Mouse (Mus musculus): ENCODE results near the gene Trpm8. TPM values are rescaled to one million over a fixed set of nuclear protein-coding genes. Genes with fewer than 3 reads are reported as not detected.

The Trpm8 gene
- polyA plus RNA-seq, 1 experiment from 2014 or later = not detected

DNA sequence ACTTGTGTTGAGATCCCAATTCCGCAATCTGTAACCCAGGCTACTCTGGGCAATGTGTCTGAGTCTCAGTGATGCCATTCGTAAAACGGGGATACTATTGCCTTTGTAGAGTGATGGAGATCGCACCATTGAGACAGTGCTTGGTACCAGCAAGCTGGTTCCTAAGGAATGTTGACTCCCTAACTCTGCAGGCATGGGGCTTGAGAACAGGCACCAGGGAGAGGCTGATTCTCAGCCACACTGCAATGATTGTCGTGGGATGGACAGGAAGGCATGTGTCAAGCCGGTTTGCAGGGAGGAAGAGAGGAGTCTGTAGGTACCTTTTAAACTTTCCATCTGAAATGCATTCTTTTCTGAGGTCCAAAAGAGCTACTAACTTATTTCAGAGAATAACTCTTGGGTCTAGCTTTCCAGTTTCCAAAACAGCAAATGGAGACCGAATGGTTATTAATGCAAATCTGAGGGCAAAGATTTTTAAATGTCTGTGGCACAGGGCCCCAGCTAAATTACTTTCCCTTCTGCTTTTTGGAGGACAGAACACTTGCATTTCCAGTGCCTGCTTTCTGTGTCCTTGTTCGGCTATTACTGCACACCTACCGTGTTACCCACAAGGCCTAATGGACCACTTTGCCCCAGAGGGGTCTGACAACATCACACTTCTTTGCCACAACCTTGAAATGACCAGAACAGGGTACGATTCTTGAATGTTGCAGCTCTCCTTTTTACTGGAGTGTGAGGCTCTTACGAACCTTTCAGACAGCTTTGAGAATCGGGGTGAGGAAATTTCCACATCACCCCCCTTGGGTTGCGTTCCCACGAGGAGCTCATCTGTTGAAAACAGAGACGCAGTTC, 6.1 kb downstream of the Trpm8 start:
- Histone ChIP-seq H3K27ac (no peak overlapping the region), H3K9me3 (peaks cover 64% of the 10 kb centered on the region), H3K27me3 (replicated peaks) (no peaks in the 10 kb centered on the region), H3K4me3 (no peak overlapping the region), H3K9ac (no peak overlapping the region), H3K4me1 (no peaks in the 10 kb centered on the region), H3K4me2 (replicated peaks) (no peak overlapping the region), H3K36me3 (no peaks in the 10 kb centered on the region)
- WGBS = 80% methylated on average over 15 of the region's 15 CpGs
- ATAC-seq (ENCODE audit: low FRiP score, low read depth) = no peak

- Histone ChIP-seq H3K27ac (no peak overlapping the region), H3K9ac (no peak overlapping the region), H3K4me2 (replicated peaks) (no peak overlapping the region), H3K4me3 (no peak overlapping the region), H3K36me3 (no peaks in the 10 kb centered on the region), H3K4me1 (no peaks in the 10 kb centered on the region), H3K27me3 (replicated peaks) (no peaks in the 10 kb centered on the region), H3K9me3 (peaks cover 66% of the 10 kb centered on the region)
- WGBS = 62% methylated on average over 10 of the region's 10 CpGs
- ATAC-seq (ENCODE audit: low FRiP score, low read depth) = 0 out of 2 replicates have a peak, but pooled peaks have one; percentile 13
Measured at GRCm38 (mm10) chr1:88284228-88284945, 6.9 kb downstream of the Trpm8 start.

GRCm38 (mm10) chr1:88284946-88285320, 7.5 kb downstream of the Trpm8 start:
- Histone ChIP-seq H3K4me1 (no peaks in the 10 kb centered on the region), H3K27me3 (replicated peaks) (no peaks in the 10 kb centered on the region), H3K36me3 (no peaks in the 10 kb centered on the region), H3K27ac (no peak overlapping the region), H3K9me3 (peaks cover 72% of the 10 kb centered on the region), H3K4me2 (replicated peaks) (no peak overlapping the region), H3K9ac (no peak overlapping the region), H3K4me3 (no peak overlapping the region)
- WGBS = 62% methylated on average over 7 of the region's 7 CpGs
- 0 out of 2 replicates have a peak, but pooled peaks have one; percentile 3 for ATAC-seq (ENCODE audit: low FRiP score, low read depth)

GRCm38 (mm10) chr1:88285652-88286051, 8.2 kb downstream of the Trpm8 start:
- H3K4me2 ChIP-seq (replicated peaks) = no peak overlapping the region
- H3K4me3 ChIP-seq = no peak overlapping the region
- no peak overlapping the region for H3K9ac ChIP-seq
- H3K4me1 ChIP-seq = no peaks in the 10 kb centered on the region
- H3K36me3 ChIP-seq = no peaks in the 10 kb centered on the region
- peaks cover 79% of the 10 kb centered on the region for H3K9me3 ChIP-seq
- H3K27ac ChIP-seq = no peak overlapping the region
- H3K27me3 ChIP-seq (replicated peaks) = no peaks in the 10 kb centered on the region
- ATAC-seq (ENCODE audit: low FRiP score, low read depth) = no peak
- WGBS = 67% methylated on average over 5 of the region's 5 CpGs

DNA sequence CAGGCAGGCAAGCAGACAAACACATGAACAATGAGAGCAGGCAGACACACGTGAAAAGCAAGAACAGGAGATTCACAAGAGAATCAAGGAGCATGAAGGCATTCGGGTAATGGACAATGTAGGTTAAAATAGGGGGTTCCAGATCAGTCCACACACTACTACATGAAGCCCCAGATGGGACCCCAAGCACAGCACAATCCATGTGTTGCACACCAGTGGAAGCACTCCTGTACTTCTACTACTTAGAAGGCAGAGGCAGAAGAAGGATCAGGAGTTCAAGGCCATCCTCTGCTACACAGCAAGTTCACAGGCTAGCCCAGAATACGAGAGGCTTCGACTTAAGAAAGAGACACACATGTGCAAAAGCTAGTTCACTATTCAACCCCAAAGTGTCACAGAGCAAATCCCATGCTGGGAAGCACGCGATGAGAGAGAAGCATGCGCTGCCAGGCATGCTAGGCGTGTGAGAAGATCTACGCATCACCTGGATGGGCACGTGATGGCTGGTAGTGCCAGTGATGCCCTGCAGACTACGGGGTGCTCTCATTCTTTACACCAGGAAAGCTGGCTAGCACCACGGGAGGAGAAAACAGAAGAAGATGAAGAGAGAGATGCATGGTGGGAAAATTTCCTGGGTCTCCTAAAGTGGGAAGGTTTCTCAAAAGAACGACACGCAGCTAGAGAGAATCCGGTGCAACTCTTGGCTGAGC, 8.8 kb downstream of the Trpm8 start:
- Histone ChIP-seq H3K4me2 (replicated peaks) (no peak overlapping the region), H3K27me3 (replicated peaks) (no peaks in the 10 kb centered on the region), H3K4me1 (no peaks in the 10 kb centered on the region), H3K9ac (no peak overlapping the region), H3K4me3 (no peak overlapping the region), H3K9me3 (peaks cover 84% of the 10 kb centered on the region), H3K36me3 (no peaks in the 10 kb centered on the region), H3K27ac (no peak overlapping the region)
- WGBS = 82% methylated on average over 15 of the region's 15 CpGs
- no peak for ATAC-seq (ENCODE audit: low FRiP score, low read depth)

DNA sequence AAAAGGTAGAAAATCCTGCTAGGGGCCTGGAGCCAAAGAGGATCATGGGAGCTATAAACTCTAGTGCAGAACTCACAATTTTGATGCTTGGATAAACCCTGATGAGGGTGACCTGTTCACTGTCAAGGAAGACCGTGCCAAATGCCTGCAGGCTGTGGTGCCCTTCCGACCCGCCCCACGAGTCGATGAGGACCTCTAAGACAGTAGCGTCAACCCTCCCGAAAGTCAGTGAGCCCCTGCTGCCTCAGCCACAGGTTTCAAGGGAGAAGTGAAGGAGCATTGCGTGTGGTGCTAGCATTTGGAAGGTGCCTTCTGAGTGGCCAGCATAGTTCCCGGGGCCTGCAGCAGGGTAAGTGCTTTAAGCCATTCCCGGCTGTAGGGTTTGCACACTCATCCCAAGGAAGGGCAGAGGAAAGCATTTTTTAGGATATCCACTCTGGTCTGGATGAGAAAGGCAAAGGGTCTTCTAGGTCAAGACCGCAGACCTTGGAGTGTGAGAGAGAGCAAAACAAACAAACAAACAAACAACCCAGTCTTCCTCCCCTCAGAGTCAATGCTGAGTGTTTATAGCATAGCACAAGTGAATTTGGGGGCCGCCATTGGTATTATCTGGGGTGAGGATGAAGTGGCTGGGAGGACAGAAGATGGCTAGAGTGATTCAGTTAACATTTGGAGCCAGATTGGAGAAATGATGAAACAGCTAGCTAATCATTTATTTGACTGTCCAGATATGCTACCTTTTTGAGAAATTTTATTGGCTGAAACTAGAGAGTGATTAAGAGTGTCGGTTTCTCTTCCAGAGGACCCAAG, 9.6 kb downstream of the Trpm8 start:
- Histone ChIP-seq H3K9ac (no peak overlapping the region), H3K4me3 (no peak overlapping the region), H3K9me3 (peaks cover 87% of the 10 kb centered on the region), H3K36me3 (no peaks in the 10 kb centered on the region), H3K27ac (no peak overlapping the region), H3K27me3 (replicated peaks) (no peaks in the 10 kb centered on the region), H3K4me1 (no peaks in the 10 kb centered on the region), H3K4me2 (replicated peaks) (no peak overlapping the region)
- 75% methylated on average over 13 of the region's 13 CpGs for WGBS
- no peak for ATAC-seq (ENCODE audit: low FRiP score, low read depth)

GRCm38 (mm10) chr1:88287697-88287980, 10.2 kb downstream of the Trpm8 start:
- no peak for ATAC-seq (ENCODE audit: low FRiP score, low read depth)
- Histone ChIP-seq H3K4me2 (replicated peaks) (no peak overlapping the region), H3K27ac (no peak overlapping the region), H3K9me3 (peaks cover 86% of the 10 kb centered on the region), H3K4me1 (no peaks in the 10 kb centered on the region), H3K36me3 (no peaks in the 10 kb centered on the region), H3K27me3 (replicated peaks) (no peaks in the 10 kb centered on the region), H3K9ac (no peak overlapping the region), H3K4me3 (no peak overlapping the region)
- WGBS = 36% methylated on average over 5 of the region's 5 CpGs

DNA sequence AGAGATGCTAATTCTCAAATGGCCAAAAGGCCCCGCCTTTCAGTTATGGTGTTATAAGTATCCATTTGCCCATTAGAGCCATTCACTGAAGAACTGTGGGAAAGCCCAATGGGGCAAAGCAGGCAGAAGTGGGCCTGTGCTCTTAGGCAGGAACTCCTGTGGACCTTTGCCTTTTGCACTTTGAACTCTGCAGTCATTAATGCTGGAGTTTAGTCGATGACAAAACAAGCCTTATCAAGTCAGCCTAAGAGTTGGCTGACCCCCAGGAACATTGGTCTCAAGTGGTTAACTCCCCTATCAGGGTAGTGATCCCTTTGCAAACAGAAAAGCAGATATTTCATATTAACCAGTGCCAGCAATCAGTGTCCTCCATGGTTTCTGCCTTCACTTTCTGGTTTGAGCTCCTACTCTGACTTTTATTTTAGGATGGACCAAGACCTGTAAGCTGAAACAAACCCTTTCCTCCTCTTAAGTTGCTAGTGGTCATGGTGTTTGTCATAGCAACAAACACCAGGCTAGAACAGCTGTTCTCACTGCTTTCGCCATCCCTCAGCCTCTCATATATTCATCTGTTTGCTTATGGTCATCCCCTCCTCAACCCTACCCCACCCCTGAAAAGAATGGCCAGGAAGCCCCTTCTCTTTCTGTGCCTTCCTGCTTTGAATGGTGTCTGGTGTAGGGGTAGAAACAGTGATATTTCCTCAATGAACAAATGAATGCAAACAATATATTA, 10.8 kb downstream of the Trpm8 start:
- no peak overlapping the region for H3K4me3 ChIP-seq
- H3K27me3 ChIP-seq (replicated peaks) = no peaks in the 10 kb centered on the region
- H3K4me1 ChIP-seq = no peaks in the 10 kb centered on the region
- 45% methylated on average over 3 of the region's 3 CpGs for WGBS
- no peak overlapping the region for H3K4me2 ChIP-seq (replicated peaks)
- no peak overlapping the region for H3K27ac ChIP-seq
- no peaks in the 10 kb centered on the region for H3K36me3 ChIP-seq
- peaks cover 80% of the 10 kb centered on the region for H3K9me3 ChIP-seq
- H3K9ac ChIP-seq = no peak overlapping the region
- no peak for ATAC-seq (ENCODE audit: low FRiP score, low read depth)

GRCm38 (mm10) chr1:88288789-88289127, 11.3 kb downstream of the Trpm8 start:
- no peaks in the 10 kb centered on the region for H3K27me3 ChIP-seq (replicated peaks)
- no peak for ATAC-seq (ENCODE audit: low FRiP score, low read depth)
- H3K36me3 ChIP-seq = no peaks in the 10 kb centered on the region
- H3K4me2 ChIP-seq (replicated peaks) = no peak overlapping the region
- no peak overlapping the region for H3K9ac ChIP-seq
- no peak overlapping the region for H3K4me3 ChIP-seq
- peaks cover 75% of the 10 kb centered on the region for H3K9me3 ChIP-seq
- no peak overlapping the region for H3K27ac ChIP-seq
- no peaks in the 10 kb centered on the region for H3K4me1 ChIP-seq
- WGBS = 68% methylated on average over 3 of the region's 3 CpGs

DNA sequence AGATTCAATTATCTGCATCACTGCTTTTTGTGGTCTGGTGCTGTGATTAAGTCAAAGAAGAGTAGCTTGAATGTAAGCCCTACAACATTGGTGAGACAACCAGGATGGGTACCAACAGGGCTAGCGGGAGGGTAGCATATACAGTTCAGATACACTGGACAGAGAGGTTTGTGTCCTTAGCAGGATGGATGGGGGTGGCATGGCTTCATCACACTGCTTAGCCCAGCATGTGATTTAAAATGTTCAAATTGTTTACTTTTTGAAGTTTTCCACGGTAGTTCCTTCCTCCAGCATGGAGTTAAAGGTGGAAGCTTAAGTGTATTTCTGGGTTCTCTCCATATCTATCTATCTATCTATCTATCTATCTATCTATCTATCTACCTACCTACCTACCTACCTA, 11.7 kb downstream of the Trpm8 start:
- no peak for ATAC-seq (ENCODE audit: low FRiP score, low read depth)
- Histone ChIP-seq H3K9ac (no peak overlapping the region), H3K4me3 (no peak overlapping the region), H3K4me1 (no peaks in the 10 kb centered on the region), H3K27ac (no peak overlapping the region), H3K27me3 (replicated peaks) (no peaks in the 10 kb centered on the region), H3K9me3 (peaks cover 71% of the 10 kb centered on the region), H3K4me2 (replicated peaks) (no peak overlapping the region), H3K36me3 (no peaks in the 10 kb centered on the region)
- 46% methylated on average over 2 of the region's 2 CpGs for WGBS

DNA sequence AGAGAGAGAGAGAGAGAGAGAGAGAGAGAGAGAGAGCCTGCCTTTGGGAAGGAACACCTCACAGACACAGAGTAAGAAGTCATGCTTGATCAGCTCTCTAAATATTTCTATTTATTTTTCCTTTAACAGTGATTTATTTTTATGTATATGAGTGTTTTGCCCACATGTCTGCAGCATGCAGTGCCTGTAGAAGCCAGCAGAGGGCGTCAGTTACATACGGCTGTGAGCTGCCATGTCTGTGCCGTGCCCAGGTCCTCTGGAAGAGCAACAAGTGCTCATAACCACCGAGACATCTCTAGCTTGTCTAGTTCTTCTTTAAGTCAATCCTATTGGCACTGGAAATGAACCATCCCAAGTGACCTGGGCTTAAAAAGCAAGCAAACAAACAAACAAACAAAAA, 12.5 kb downstream of the Trpm8 start:
- WGBS = 42% methylated on average over 4 of the region's 4 CpGs
- no peak overlapping the region for H3K27ac ChIP-seq

More for the DNA sequence above, 12.5 kb downstream of the Trpm8 start:
- H3K9me3 ChIP-seq = peaks cover 69% of the 10 kb centered on the region
- H3K27me3 ChIP-seq (replicated peaks) = no peaks in the 10 kb centered on the region
- no peaks in the 10 kb centered on the region for H3K36me3 ChIP-seq
- no peak overlapping the region for H3K4me3 ChIP-seq
- no peak overlapping the region for H3K9ac ChIP-seq
- no peak for ATAC-seq (ENCODE audit: low FRiP score, low read depth)
- H3K4me1 ChIP-seq = no peaks in the 10 kb centered on the region
- H3K4me2 ChIP-seq (replicated peaks) = no peak overlapping the region

All from neural tube, embryonic 12.5 days (tissue).